Mouse (Mus musculus): Measurements from ENCODE around the gene Jak1. TPM values are rescaled to one million over a fixed set of nuclear protein-coding genes. Genes with fewer than 3 reads are reported as not detected.

Gene Jak1
- total and polyA plus RNA-seq, 3 experiments = 37.3 to 41.9 TPM; not detected in 1

- Histone ChIP-seq H3K4me1 (ENCODE audit: control insufficient read depth in 1 of 2, insufficient read depth in 2 of 2, low read length in 2 of 2) (peaks cover 21 to 25% of the 10 kb centered on the region in 2 experiments), H3K9me3 (replicated peaks; ENCODE audit: insufficient read depth, low read length) (no peaks in the 10 kb centered on the region), H3K27me3 (ENCODE audit: control insufficient read depth in 1 of 2, insufficient read depth in 2 of 2, low read length in 2 of 2) (no peaks in the 10 kb centered on the region), H3K9ac (ENCODE audit: control insufficient read depth, low read depth, low read length, poor library complexity, severe bottlenecking) (no peak overlapping the region), H3K36me3 (ENCODE audit: control insufficient read depth in 1 of 2, insufficient read depth in 2 of 2, low read length in 2 of 2) (peaks cover 0 to 30% of the 10 kb centered on the region in 2 experiments; a peak in 3 of 4 replicates), H3K4me3 (ENCODE audit: control insufficient read depth in 1 of 2, insufficient read depth in 1 of 2, low read depth in 2 of 2, low read length in 2 of 2) (no peak overlapping the region), H3K27ac (ENCODE audit: control insufficient read depth, low read depth, low read length) (no peak overlapping the region), H3K79me2 (ENCODE audit: control insufficient read depth, insufficient read depth, low read length, poor library complexity) (peaks cover 56% of the 10 kb centered on the region)
- DNase-seq (ENCODE audit: low read depth, low spot score) = peak; percentile 31
- TF ChIP-seq NELFE (IDR thresholded peaks at IDR 0.05; ENCODE audit: low read depth, low read length) (no peak), MEF2A (IDR thresholded peaks at IDR 0.05; ENCODE audit: extremely low read depth, insufficient replicate concordance, low read depth, low read length, poor library complexity, severe bottlenecking) (no peak), MAX (IDR thresholded peaks at IDR 0.05; ENCODE audit: low read length) (no peak), KAT2A (conservative IDR thresholded peaks at IDR 0.05; ENCODE audit: low read depth, low read length) (no peak), SIN3A (IDR thresholded peaks at IDR 0.05; ENCODE audit: low read length) (no peak), RAD21 (IDR thresholded peaks at IDR 0.05; ENCODE audit: low read depth, low read length) (no peak), ZNF384 (IDR thresholded peaks at IDR 0.05; ENCODE audit: low read depth, low read length) (no peak), E2F4 (IDR thresholded peaks at IDR 0.05; ENCODE audit: borderline replicate concordance, low read depth, low read length) (no peak), ZC3H11A (IDR thresholded peaks at IDR 0.05; ENCODE audit: low read depth, low read length) (no peak), ELF1 (IDR thresholded peaks at IDR 0.05; ENCODE audit: low read depth, low read length) (no peak), CTCF (IDR thresholded peaks at IDR 0.05 in 2 of 3, conservative IDR thresholded peaks at IDR 0.05 in 1 of 3; ENCODE audit: control insufficient read depth in 1 of 3, insufficient read depth in 1 of 3, low read depth in 2 of 3, low read length in 3 of 3, poor library complexity in 1 of 3, severe bottlenecking in 1 of 3) (no peak), TBP (IDR thresholded peaks at IDR 0.05; ENCODE audit: low read depth, low read length) (no peak), SMC3 (IDR thresholded peaks at IDR 0.05; ENCODE audit: low read depth, low read length) (no peak), MAZ (IDR thresholded peaks at IDR 0.05; ENCODE audit: low read depth, low read length) (no peak)
Observed at GRCm38 (mm10) chr4:101260744-101261291, 4.3 kb downstream of the Jak1 start.

- no peak overlapping the region for H3K9ac ChIP-seq (ENCODE audit: control insufficient read depth, low read depth, low read length, poor library complexity, severe bottlenecking)
- H3K36me3 ChIP-seq (ENCODE audit: control insufficient read depth in 1 of 2, insufficient read depth in 2 of 2, low read length in 2 of 2) = peaks cover 0 to 58% of the 10 kb centered on the region in 2 experiments; a peak in 3 of 4 replicates
- no peaks in the 10 kb centered on the region for H3K27me3 ChIP-seq (ENCODE audit: control insufficient read depth in 1 of 2, insufficient read depth in 2 of 2, low read length in 2 of 2)
- no peaks in the 10 kb centered on the region for H3K9me3 ChIP-seq (replicated peaks; ENCODE audit: insufficient read depth, low read length)
- H3K4me1 ChIP-seq (ENCODE audit: control insufficient read depth in 1 of 2, insufficient read depth in 2 of 2, low read length in 2 of 2) = peaks cover 38 to 53% of the 10 kb centered on the region in 2 experiments
- no peak overlapping the region for H3K4me3 ChIP-seq (ENCODE audit: control insufficient read depth in 1 of 2, insufficient read depth in 1 of 2, low read depth in 2 of 2, low read length in 2 of 2)
- no peak for DNase-seq (ENCODE audit: low read depth, low spot score)
- H3K27ac ChIP-seq (ENCODE audit: control insufficient read depth, low read depth, low read length) = no peak overlapping the region
- H3K79me2 ChIP-seq (ENCODE audit: control insufficient read depth, insufficient read depth, low read length, poor library complexity) = peaks cover 52% of the 10 kb centered on the region
- TF ChIP-seq MXI1 (IDR thresholded peaks at IDR 0.05; ENCODE audit: low read depth, low read length) (0 out of 2 replicates have a peak, but pooled peaks have one; percentile 21), NELFE (IDR thresholded peaks at IDR 0.05; ENCODE audit: low read depth, low read length) (no peak), SIN3A (IDR thresholded peaks at IDR 0.05; ENCODE audit: low read length) (0 out of 2 replicates have a peak, but pooled peaks have one; percentile 15)
Observed at GRCm38 (mm10) chr4:101256526-101257210, 8.4 kb downstream of the Jak1 start.
